Mouse (Mus musculus) cerebellum, postnatal 14 days (tissue): Measurements from ENCODE around the gene Plbd2.

ENCODE experiments used
- DNase-seq, 2 experiments: peaks; one replicate each; pipeline ENCODE4 v3.0.0; 2021; ENCODE audit warnings: mixed read lengths in 2 of 2

Plbd2 gene

GRCm38 (mm10) chr5:120503144-120503795 is at the start of gene Plbd2:
TSS of gene Plbd2 (minus strand) at chr5:120503625.
- peak; percentile 94 to 96 for DNase-seq

GRCm38 (mm10) chr5:120550673-120551072 is 47.2 kb upstream of the Plbd2 start:
- no peak for DNase-seq

DNA sequence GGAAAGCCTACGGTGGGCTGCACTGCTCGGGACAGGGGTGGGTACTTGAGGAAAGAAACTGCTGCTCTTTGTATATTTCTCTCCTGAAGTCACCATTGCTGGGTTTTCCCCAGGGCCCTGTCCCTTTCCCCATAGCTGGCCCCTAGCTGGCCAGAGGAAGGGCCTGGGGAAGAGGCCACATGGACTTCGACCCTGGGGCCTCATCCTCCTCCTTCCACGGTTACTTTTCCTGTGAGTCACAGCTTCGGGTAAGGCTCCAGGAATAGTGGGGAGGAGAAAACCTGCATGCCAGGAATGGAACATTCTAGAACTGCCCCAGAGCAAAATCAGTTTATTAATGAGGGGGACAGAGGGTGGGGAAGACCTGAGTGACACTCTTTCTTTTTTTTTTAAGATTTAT is 46.7 kb upstream of the Plbd2 start:
- DNase-seq = no peak

- DNase-seq = no peak
Measured at GRCm38 (mm10) chr5:120548236-120548850, 44.9 kb upstream of the Plbd2 start.

GRCm38 (mm10) chr5:120536632-120537031 is 33.2 kb upstream of the Plbd2 start:
- DNase-seq = no peak

DNA sequence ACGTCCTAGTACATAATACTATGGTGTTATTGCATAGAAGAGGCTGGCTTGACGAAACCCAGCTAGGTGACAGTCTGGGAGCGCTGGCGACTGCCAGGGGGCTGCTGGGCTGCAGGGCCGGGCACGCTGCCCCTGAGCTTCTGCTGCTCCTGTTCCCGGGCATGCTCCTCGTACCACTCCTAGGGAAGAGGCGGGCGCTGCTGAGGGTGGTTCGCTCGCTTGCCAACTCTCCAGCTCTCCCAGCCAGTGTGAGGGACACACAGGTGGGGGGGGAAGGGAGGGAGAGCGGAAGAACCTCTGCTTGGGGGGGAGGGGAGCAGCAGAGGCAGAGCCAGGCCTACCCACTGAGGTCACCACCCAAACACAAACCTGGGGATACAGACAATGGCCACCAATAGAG is 32.6 kb upstream of the Plbd2 start:
- DNase-seq = peak; percentile 80

DNA sequence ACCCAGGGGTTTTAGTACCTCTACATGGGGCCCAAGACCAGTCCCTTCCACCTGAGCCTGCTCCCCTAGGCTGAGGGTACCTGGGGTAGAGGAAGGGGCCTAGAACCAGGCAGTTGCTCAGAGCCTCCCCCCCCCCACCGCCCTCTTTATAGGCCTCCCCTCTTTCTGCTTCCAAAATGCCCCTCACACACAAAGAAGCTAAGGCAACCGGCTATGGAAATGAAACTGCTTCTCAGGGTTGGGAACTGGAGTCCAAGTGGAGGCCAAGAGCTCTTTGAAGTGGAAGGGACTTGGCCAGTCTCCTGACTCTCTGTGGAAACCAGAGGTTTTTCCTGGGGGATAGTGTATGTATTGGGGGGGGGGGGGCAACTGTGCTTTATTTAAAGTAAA is 31.3 kb upstream of the Plbd2 start:
- no peak for DNase-seq

DNA sequence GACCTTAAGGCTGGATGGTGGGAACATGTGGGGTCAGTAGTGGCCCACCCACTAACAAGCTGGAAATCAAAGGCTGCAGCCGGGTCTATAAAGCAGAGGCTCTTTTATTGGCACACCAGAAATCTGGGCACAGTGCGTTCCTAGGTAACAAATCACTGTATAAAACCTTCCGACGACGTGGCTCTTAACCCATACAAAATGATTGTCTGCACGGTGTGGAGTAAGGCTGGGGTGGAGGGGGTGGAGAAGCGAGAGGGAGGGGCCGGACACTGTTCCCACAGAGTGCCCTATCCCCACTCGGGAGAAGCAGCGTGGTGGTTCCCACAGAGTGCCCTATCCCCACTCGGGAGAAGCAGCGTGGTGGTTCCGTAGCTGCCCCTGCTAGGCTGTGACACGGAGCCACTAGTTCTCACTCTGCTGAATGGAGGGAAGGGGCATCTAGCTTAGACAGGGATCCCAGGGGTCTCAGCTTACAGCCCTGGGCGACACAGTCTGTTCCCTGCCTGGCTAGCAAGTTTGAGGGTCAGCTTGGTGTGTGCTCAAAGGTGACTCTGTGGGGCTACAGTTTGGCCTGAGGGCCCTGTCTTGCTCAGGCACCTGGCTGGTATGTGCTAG is 30.8 kb upstream of the Plbd2 start:
- no peak for DNase-seq

GRCm38 (mm10) chr5:120531631-120532030 is 28.2 kb upstream of the Plbd2 start:
- DNase-seq = no peak

- no peak for DNase-seq
Measured at GRCm38 (mm10) chr5:120527296-120527964, 24.0 kb upstream of the Plbd2 start.

- no peak for DNase-seq
Measured at GRCm38 (mm10) chr5:120526311-120526710, 22.9 kb upstream of the Plbd2 start.

- no peak for DNase-seq
Measured at GRCm38 (mm10) chr5:120525737-120526136, 22.3 kb upstream of the Plbd2 start.

GRCm38 (mm10) chr5:120524736-120525135 is 21.3 kb upstream of the Plbd2 start:
- no peak for DNase-seq

GRCm38 (mm10) chr5:120522649-120523048 is 19.2 kb upstream of the Plbd2 start:
- DNase-seq = peak in 1 of 2 experiments; percentile 57

DNA sequence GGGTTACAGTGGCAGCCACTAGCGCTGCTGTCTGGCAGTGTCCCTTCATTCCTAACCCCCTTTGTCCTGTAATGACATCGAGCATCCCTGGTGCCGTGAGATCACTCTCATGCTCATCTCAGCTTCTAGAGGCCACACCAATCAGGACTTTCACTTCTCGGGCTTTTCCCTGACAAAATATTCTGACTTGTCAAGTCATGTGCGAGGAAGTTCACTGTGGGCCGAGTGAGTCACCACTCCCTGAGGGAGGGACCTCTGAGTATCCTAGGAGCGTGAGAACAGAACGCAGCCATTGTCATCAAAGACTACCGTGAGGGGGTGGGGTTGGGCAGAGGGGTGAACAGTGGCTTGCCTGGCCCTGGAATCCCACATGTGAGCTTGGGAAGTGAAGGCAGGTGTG is 14.1 kb upstream of the Plbd2 start:
- DNase-seq = no peak

- no peak for DNase-seq
Measured at GRCm38 (mm10) chr5:120516221-120516984, 13.0 kb upstream of the Plbd2 start.

DNA sequence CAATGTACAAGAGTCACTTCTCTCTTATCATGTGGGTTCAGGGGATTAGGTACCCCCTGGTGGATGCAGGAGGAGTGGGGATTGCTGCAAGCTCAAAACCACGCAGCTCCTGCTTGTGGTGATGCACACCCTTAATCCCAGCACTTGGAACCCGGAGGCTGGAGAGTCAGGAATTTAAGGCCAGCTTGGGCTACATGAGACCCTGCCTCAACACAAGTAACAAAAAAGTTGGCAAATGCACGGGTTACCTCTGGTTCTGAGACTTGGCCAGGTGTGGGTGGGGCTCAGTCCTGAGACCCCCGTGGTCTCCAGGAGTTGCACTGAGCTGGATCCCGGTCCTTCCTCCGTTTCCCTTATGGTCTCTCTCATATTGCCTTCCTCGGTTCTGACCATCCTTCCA is 12.0 kb upstream of the Plbd2 start:
- no peak for DNase-seq

DNA sequence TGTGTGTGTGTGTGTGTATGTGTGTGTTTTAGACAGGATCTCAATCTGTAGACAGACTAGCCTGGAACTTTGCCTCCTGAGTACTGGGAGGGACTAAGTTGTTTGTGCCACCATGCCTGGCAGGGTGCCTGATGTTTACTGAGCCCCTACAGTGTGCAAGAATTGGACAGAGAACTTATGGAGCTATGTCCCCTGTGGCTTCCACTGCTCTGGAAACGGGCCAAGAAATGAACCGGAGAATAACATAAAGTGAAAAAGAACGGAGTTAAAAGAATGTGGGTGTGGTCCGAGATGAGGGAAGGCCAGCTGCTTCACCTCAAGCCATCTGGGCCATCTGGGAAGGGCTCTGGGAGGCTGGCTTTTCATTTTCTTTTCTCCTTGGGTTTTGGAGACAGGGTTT is 11.3 kb upstream of the Plbd2 start:
- no peak for DNase-seq

- no peak for DNase-seq
Measured at GRCm38 (mm10) chr5:120514031-120514677, 10.7 kb upstream of the Plbd2 start.

- DNase-seq = no peak
Measured at GRCm38 (mm10) chr5:120512911-120513555, 9.6 kb upstream of the Plbd2 start.

DNA sequence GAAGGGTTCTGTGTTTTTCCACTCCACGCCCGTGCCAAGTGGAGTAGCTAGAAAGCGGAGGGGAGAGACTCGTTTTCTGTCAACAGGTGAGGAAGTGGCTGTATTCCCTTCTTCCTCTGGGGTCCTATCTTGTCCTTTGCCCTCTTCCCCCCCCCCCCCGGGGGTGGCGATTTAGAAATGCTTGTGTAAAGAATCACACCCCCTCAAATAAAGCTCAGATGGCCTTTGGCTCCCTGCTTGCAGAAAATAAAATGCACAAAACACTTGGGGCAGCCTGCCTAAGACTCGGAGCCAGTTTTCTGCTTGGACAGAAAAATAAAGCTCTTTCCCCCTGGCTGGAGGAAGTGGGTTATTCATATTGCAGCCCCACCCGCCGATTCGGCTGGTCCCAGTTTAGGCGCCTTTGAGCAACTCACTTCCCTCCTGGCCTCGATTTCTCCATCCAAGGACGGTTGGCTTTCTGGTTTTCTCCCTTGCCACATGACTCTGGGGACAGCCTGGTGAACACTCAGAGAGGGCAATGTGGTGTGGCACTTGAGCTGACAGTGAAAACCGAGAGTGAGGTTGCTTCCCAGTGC is 8.3 kb upstream of the Plbd2 start:
- no peak for DNase-seq
